Comparison of ENCODE assay signal across 21 mouse cellular contexts in genomic region chr13:107665775-107666174, GRCm38 (mm10).
DNase-seq lines count a peak whose midpoint lies in the region; ATAC-seq and TF ChIP-seq lines count a peak whose summit lies in the region.
"Had no signal": no experiment of that assay in that cellular context is flagged by ENCODE, and none has a peak within 500 bp of the region (broad histone marks: within the 10 kb centered on the region; RNA-seq: fewer than 3 reads in every experiment).

No protein-coding gene starts in this region.

- H3K27ac ChIP-seq in kidney, postnatal 0 days, result no peak overlapping the region
- no peak overlapping the region for H3K27ac ChIP-seq in intestine, embryonic 16.5 days (ENCODE audit: low read length)
- no peak overlapping the region for H3K27ac ChIP-seq in limb, embryonic 13.5 days
- H3K27ac ChIP-seq in midbrain, embryonic 16.5 days (ENCODE audit: low read length), result no peak overlapping the region
- no peak overlapping the region for H3K27ac ChIP-seq in forebrain, embryonic 11.5 days (ENCODE audit: low read depth, low read length)
- H3K27ac ChIP-seq: embryonic facial prominence, embryonic 10.5 days; embryonic facial prominence, embryonic 12.5 days; forebrain, embryonic 12.5 days had no signal

- no peak for TF ChIP-seq CTCF in kidney, postnatal 0 days (IDR thresholded peaks at IDR 0.05; ENCODE audit: low read depth)
- TF ChIP-seq CTCF in brain, embryonic 14.5 days (IDR thresholded peaks at IDR 0.05; ENCODE audit: borderline replicate concordance, extremely low read depth, insufficient read depth, insufficient read length), result no peak

- no peak overlapping the region for H3K4me3 ChIP-seq in kidney, postnatal 0 days (replicated peaks; ENCODE audit: low read depth, low read length)
- H3K4me3 ChIP-seq in intestine, embryonic 16.5 days (ENCODE audit: low read length), result no peak overlapping the region
- no peak overlapping the region for H3K4me3 ChIP-seq in limb, embryonic 13.5 days
- H3K4me3 ChIP-seq in midbrain, embryonic 16.5 days (ENCODE audit: low read depth, low read length), result no peak overlapping the region
- H3K4me3 ChIP-seq in forebrain, embryonic 11.5 days (ENCODE audit: low read depth, low read length), result no peak overlapping the region
- H3K4me3 ChIP-seq: embryonic facial prominence, embryonic 10.5 days; embryonic facial prominence, embryonic 12.5 days; forebrain, embryonic 12.5 days had no signal

- H3K4me2 ChIP-seq in kidney, postnatal 0 days (ENCODE audit: low read length), result no peak overlapping the region
- no peak overlapping the region for H3K4me2 ChIP-seq in intestine, embryonic 16.5 days (ENCODE audit: low read depth, low read length)
- no peak overlapping the region for H3K4me2 ChIP-seq in limb, embryonic 13.5 days (replicated peaks)
- H3K4me2 ChIP-seq in midbrain, embryonic 16.5 days (ENCODE audit: low read length), result no peak overlapping the region
- no peak overlapping the region for H3K4me2 ChIP-seq in forebrain, embryonic 11.5 days (ENCODE audit: low read depth, low read length, severe bottlenecking)
- H3K4me2 ChIP-seq: embryonic facial prominence, embryonic 12.5 days; forebrain, embryonic 12.5 days had no signal

- no peak for ATAC-seq in kidney, postnatal 0 days (replicated peaks; ENCODE audit: low FRiP score, low read depth)
- peak; percentile 69 for ATAC-seq in intestine, embryonic 16.5 days
- ATAC-seq in limb, embryonic 13.5 days (ENCODE audit: low FRiP score, low read depth), result peak; percentile 79
- ATAC-seq in midbrain, embryonic 16.5 days, result no peak
- no peak for ATAC-seq in forebrain, embryonic 11.5 days (replicated peaks; ENCODE audit: low FRiP score)
- ATAC-seq: forebrain, embryonic 14.5 days; forebrain, embryonic 16.5 days had no signal

- 56% methylated on average over 6 of the region's 6 CpGs for WGBS in kidney, postnatal 0 days
- WGBS in intestine, embryonic 16.5 days, result 52% methylated on average over 6 of the region's 6 CpGs
- WGBS in limb, embryonic 13.5 days, result 23% methylated on average over 6 of the region's 6 CpGs
- 83% methylated on average over 6 of the region's 6 CpGs for WGBS in midbrain, embryonic 16.5 days
- 87% methylated on average over 6 of the region's 6 CpGs for WGBS in forebrain, embryonic 11.5 days

- no peaks in the 10 kb centered on the region for H3K4me1 ChIP-seq in kidney, postnatal 0 days (replicated peaks; ENCODE audit: insufficient read depth, low read length)
- H3K4me1 ChIP-seq in intestine, embryonic 16.5 days (ENCODE audit: control insufficient read depth, insufficient read depth, low read length), result 0 out of 2 replicates have a peak, but pooled peaks cover 3% of the 10 kb centered on the region
- H3K4me1 ChIP-seq in limb, embryonic 13.5 days, result peaks cover 27% of the 10 kb centered on the region
- H3K4me1 ChIP-seq in midbrain, embryonic 16.5 days (ENCODE audit: control insufficient read depth, insufficient read depth, low read length), result peaks cover 22% of the 10 kb centered on the region
- peaks cover 11% of the 10 kb centered on the region; the same call in 1 of the 2 replicates for H3K4me1 ChIP-seq in forebrain, embryonic 11.5 days (replicated peaks; ENCODE audit: control insufficient read depth, insufficient read depth, low read length)
- H3K4me1 ChIP-seq: embryonic facial prominence, embryonic 12.5 days had no signal

- H3K9me3 ChIP-seq in kidney, postnatal 0 days (replicated peaks; ENCODE audit: low read length), result no peaks in the 10 kb centered on the region
- H3K9me3 ChIP-seq in intestine, embryonic 16.5 days (ENCODE audit: control insufficient read depth, low read length), result no peaks in the 10 kb centered on the region
- H3K9me3 ChIP-seq in limb, embryonic 13.5 days, result no peaks in the 10 kb centered on the region
- H3K9me3 ChIP-seq in midbrain, embryonic 16.5 days (replicated peaks; ENCODE audit: control insufficient read depth, low read length, poor library complexity, severe bottlenecking), result no peaks in the 10 kb centered on the region
- no peaks in the 10 kb centered on the region for H3K9me3 ChIP-seq in forebrain, embryonic 11.5 days (ENCODE audit: control insufficient read depth, low read length)
- H3K9me3 ChIP-seq: embryonic facial prominence, embryonic 10.5 days; embryonic facial prominence, embryonic 12.5 days; forebrain, embryonic 12.5 days had no signal

- no peaks in the 10 kb centered on the region for H3K36me3 ChIP-seq in kidney, postnatal 0 days (ENCODE audit: insufficient read depth, low read length)
- no peaks in the 10 kb centered on the region for H3K36me3 ChIP-seq in intestine, embryonic 16.5 days (ENCODE audit: control insufficient read depth, insufficient read depth, low read length)
- no peaks in the 10 kb centered on the region for H3K36me3 ChIP-seq in limb, embryonic 13.5 days
- no peaks in the 10 kb centered on the region for H3K36me3 ChIP-seq in midbrain, embryonic 16.5 days (ENCODE audit: control insufficient read depth, insufficient read depth, low read length)
- H3K36me3 ChIP-seq in forebrain, embryonic 11.5 days (ENCODE audit: control insufficient read depth, insufficient read depth, low read length), result no peaks in the 10 kb centered on the region
- H3K36me3 ChIP-seq: embryonic facial prominence, embryonic 10.5 days; embryonic facial prominence, embryonic 12.5 days; forebrain, embryonic 12.5 days had no signal

- no peaks in the 10 kb centered on the region for H3K27me3 ChIP-seq in kidney, postnatal 0 days (ENCODE audit: insufficient read depth, low read length)
- H3K27me3 ChIP-seq in intestine, embryonic 16.5 days (replicated peaks; ENCODE audit: control insufficient read depth, insufficient read depth, low read length), result no peaks in the 10 kb centered on the region; the same call in 1 of the 2 replicates
- H3K27me3 ChIP-seq in limb, embryonic 13.5 days, result peaks cover 70% of the 10 kb centered on the region
- H3K27me3 ChIP-seq in midbrain, embryonic 16.5 days (ENCODE audit: control insufficient read depth, insufficient read depth, low read depth, low read length), result no peaks in the 10 kb centered on the region
- H3K27me3 ChIP-seq in forebrain, embryonic 11.5 days (ENCODE audit: control insufficient read depth, insufficient read depth, low read length), result no peaks in the 10 kb centered on the region

- DNase-seq in kidney, postnatal 0 days (ENCODE audit: low spot score), result peak; percentile 62
- no peak for DNase-seq in kidney, postnatal 10 days
- peak; percentile 27 for DNase-seq in brain, embryonic 14.5 days (ENCODE audit: low read depth)
- DNase-seq in forebrain, embryonic 11.5 days (ENCODE audit: low spot score), result no peak
- DNase-seq in spleen, postnatal 4 days (ENCODE audit: low spot score in 2 of 2), result no peak
- DNase-seq: adrenal gland, adult 2 months; adrenal gland, postnatal 10 days; adrenal gland, postnatal 25 days; cerebellum, adult 11-12 months; cerebellum, adult 2 months; cerebellum, adult 9-10 months; cerebellum, postnatal 10 days; cerebellum, postnatal 25 days had no signal

- no peak overlapping the region for H3K9ac ChIP-seq in kidney, postnatal 0 days (ENCODE audit: low read depth, low read length)
- H3K9ac ChIP-seq in intestine, embryonic 16.5 days (ENCODE audit: low read depth, low read length), result no peak overlapping the region
- no peak overlapping the region for H3K9ac ChIP-seq in limb, embryonic 13.5 days
- H3K9ac ChIP-seq in midbrain, embryonic 16.5 days (ENCODE audit: low read depth, low read length), result no peak overlapping the region
- H3K9ac ChIP-seq in forebrain, embryonic 11.5 days (ENCODE audit: low read length), result no peak overlapping the region
- H3K9ac ChIP-seq: embryonic facial prominence, embryonic 12.5 days; forebrain, embryonic 12.5 days had no signal

- TF ChIP-seq POLR2A in brain, embryonic 14.5 days (IDR thresholded peaks at IDR 0.05; ENCODE audit: borderline replicate concordance, extremely low read depth, insufficient read depth, insufficient read length, poor library complexity, severe bottlenecking), result no peak

Comparison
In these comparisons a context has a peak if more than half of its experiments do, and no peak if none do; other contexts are left out.
1. DNase-seq: peak in kidney, postnatal 0 days (single experiment) and brain, embryonic 14.5 days (single experiment); none in kidney, postnatal 10 days (single experiment), forebrain, embryonic 11.5 days (single experiment) and spleen, postnatal 4 days (0 of 2).
2. ATAC-seq: peak in intestine, embryonic 16.5 days (single experiment) and limb, embryonic 13.5 days (single experiment); none in kidney, postnatal 0 days (single experiment), midbrain, embryonic 16.5 days (single experiment) and forebrain, embryonic 11.5 days (single experiment).